Mouse (Mus musculus) urinary bladder, postnatal 36 days (tissue): ENCODE results near the gene Rasgef1b.

Source experiments
- DNase-seq, 2 experiments: peaks; one replicate each; pipeline ENCODE4 v3.0.0; 2022; ENCODE audit warnings: low spot score in 2 of 2, mixed read lengths in 1 of 2

Rasgef1b gene

DNA sequence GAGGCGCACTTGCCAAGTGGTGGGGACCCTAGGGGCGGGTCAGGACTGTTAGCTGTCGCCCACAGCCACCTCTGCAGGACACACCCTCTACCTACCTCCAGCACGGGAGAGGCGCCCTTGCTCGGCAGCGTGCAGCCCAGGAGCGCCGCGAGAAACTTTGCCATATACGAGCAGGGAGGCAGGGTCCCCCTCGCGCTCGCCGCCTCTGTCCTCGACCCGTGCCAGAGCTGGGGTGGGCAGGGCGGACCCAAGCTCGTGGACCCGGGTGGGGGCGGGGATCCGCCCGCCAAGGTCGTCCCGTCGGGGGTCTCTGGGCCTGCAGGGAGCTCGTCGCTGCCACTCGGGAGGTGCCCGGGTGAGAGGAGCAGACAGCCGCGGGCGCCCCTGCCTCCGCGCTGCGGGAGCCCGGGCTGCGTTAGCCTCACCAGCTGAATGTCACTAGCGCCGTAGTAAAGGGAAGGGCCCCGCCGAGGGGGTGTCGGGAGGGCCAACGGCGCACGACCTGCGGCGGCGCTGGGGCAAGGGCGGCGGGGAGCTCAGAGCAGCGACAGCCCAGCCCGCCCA, at the start of gene Rasgef1b:
Gene Rasgef1b, minus strand, starts transcription at position 417 of the 564 bp plus-strand sequence.
- peak; percentile 33 to 54 for DNase-seq

DNA sequence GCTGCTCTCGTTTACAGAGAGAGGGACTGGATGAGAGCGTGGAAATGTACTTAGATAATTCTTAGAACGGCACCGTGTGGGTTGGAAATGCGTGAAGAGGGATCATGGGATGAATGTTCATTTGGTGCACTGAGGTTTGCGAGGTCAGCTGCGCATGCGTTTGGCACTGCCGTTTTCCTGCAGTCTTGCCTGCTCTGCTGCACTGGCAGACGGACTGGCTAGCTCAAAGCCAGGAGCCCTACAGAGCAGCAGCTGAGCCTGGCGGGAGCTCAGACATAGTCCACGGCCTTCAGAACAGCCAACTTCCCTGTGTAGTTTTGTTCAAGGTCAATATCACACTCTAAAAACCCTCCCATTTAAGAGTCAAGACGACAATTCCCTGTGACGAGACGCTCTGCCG, 46.5 kb upstream of the Rasgef1b start:
- no peak for DNase-seq

DNA sequence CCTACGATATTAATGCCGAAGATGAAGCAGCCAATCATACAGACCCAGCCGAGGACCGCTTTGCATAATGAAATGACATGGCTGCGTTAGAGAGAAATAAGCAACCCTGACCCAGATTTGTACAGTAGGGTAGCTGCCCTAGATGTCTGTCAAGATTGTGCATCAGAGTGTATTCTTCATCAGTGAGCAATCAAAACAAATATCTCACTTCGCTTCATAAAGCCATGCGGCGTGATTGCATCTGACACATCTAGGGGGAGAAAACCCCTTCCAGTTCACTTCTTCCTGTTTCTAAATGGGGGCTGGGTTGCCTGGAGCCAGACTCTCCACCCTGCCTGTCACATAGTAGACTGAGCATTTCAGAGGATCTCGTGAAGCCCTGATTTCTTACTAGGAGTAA, 44.4 kb upstream of the Rasgef1b start:
- no peak for DNase-seq

DNA sequence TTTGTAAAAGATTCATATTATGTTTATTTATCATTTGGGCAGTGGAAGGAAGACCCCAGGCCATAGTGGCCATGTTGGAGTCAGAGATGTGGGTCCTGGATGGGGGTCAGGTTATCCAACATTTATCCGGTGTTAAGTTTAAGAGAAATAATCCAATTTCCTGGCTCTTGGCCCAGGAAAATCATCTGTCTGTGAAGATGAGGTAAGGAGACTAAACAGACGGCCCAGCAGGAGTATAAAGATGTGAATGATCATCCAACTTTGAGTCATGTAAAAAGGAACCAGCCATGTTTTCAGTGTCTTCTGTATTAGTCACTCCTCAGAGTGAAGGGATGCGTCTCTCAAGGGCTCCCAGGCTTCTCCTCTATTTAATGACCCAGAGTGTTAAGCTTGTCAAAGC, 35.4 kb upstream of the Rasgef1b start:
- no peak for DNase-seq

DNA sequence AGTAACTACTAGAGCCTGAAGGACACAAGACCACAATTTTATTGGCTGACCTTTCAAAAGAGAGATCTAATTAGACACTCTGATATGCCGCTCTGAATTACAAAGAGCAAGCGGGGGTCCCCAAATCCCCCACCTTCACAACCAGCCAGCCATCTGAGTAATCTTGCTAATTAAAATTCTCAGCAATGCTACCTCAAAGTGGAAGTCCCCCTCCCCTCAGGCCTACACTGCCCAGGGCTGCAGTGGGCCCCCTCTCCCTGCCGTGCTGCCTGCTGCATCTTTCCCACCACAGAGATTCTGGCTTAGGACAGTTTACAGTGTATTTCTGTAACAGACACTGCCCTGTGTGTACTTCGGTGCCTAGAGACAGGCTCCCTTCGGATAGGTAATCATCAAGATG, 30.0 kb upstream of the Rasgef1b start:
- DNase-seq, result no peak

DNA sequence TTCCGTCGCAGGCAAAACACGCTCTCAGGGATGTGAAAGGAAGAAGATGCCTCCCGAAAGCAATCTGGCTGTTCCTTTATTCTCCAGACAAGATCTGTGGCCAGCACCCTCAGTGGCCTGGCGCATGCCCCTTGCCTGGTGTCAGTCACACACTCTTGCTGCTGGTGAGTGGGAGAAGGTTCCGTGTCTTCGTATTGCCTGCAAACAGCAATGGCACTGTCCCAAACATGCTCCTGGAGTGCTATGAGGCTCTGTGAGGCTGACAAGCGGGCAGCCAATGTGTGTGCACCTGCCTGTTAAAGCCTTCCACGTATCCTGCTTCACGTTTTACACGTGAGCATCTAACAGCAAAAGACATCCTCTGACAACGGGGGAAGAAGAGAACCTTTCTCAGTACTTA, 25.0 kb upstream of the Rasgef1b start:
- no peak for DNase-seq

DNA sequence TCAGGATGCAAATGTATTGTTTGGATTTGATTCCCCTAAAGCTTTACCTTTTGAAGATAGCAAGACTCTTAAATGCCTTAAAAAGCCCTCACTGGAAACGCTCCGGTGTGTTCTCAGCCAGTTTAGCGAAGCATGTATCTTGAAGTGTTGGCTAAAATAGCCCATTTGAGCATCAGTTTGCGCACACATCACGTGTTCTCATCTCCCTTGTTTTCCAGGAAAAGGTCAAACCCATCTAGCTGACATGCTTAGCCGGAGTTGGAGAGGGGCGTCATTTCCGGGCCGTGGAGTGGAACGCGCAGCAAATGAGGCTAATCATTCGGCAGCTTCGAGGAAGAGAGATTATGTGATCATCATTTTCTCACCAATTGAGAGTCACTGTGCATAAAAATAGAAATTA, 24.5 kb upstream of the Rasgef1b start:
- no peak for DNase-seq

DNA sequence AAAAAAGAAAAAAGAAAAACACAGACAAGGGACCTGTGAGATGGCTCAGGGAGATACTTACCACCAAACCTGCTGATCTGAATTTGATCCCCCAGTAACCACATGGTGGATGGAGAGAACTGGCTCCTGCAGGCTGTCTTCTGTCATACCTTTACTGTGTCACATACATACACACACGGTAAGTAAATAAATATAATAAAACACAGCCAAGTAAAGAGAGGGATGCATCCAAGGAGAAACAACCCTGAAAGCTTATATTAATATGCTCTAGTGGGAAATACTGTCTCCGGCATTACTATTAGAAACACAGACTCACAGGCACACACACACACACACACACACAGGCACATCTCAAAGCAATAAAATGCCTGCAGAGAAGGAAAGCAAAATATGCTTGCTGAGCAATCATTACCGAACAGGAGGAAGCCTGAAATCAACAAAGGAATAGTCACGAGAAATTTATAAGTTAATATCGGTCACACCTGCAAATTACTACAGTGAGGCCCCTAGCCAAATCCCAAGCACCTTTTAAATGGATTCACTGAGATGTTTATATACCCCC, 23.9 kb upstream of the Rasgef1b start:
- DNase-seq, result no peak

DNA sequence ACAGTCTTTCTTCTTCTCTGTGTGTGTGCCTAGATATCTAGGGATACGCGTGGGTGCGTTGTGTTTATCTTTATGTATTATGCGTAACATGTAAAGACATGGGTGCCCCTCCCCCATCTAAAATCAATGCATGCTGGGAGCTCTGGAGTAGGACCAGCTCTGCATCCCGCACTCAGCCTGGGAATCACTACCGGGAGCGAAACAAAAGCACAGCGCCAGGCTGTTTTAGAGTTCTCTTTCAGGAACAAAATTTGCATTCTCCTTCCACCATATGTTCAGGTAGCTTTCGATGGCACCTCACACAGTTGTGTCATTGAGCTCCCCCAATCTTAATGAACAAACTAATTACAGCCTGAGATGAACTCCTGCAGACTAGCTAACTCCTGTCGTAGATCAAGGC, 19.6 kb upstream of the Rasgef1b start:
- DNase-seq, result no peak

DNA sequence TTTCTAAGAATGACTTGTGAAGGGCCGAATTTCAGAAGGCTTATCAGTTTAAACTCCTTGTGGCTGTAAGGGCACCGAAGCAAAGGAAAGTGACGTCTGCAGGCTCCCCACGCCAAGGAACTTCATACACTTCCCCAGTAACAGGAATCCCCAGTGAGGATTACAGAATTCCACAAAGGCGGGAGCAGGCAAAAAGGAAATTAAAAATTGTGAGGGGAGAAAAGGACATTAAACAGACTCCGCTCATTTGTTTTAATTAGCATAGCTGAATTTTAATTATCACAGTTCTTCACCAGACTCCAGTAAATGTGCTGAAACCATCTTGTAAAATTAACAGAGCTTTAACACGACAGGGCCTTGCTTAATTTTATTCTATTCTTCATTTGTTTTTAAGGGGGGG, 17.2 kb upstream of the Rasgef1b start:
- DNase-seq, result no peak

DNA sequence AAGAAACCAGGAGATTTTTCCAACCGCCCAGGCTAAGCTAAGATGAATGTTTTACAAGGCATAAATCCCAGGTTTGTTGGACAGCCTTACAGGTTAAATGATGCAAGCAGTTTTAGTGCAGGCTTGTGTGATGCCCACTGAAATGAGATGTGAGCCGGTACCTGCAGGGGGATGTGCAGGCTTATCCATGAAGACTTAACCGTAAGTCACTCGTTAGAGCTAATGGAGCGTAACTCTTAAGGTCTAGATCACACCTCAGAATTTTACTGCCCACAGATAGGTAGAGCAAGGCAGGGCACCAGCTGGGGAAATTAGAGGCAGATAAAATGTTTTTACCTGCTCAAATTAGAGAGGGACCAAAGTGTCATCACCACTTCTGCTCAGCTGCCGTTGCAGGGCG, 14.0 kb upstream of the Rasgef1b start:
- no peak for DNase-seq

DNA sequence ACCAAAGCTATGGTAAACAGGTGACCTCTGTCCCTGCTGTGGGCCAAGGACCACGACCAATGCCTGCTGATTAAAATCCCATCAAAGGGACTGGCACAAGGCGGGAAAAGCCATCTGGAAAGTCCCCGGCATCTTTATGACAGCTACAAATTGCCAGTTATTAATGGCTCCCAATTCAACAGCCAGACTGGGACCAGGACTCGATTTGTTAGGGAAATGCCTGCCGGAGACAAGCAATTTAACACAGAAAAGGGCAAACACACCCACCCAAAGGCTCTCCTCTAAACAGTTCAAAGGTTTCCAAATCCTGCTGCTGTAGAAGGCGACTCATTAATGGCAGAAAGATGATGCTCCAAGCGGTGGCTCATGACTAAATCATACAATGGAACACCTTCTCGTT, 13.2 kb upstream of the Rasgef1b start:
- no peak for DNase-seq

DNA sequence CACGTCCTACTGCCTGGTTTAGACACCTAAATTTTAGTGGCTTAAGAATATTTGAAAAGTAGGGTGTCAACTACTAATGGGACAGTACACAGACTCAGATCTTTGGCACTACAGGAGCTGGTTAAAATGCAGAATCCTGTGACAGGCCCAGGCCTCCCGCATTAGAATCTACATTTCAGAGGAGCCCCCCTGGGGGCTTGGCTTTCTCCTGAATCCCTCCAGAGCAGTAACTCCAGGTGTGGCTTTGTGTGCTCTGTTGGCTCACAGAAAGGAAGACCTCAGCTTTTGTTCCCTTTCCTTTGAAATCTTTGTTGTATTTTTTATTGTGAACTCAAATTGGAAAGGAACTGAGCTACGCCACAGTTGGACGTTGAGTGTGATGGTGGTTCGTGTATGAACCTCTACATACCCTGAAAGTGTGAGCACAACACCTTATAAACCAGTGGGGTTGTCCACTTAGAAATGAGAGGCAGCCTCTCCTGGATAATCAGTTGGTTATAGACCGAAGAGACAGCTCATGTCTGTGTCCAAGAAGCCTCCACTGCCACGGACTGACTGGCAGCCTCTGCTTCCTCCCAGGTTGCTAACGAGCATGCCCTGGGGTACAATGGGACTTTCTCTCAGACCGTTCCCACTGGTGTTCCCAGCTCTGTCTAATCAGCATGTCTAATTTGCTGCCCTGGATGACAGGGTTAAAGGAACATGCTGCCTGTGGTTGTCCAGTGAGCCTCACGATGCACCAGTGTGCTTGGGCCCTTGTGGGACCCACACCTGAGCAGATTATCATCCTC, 9.3 kb upstream of the Rasgef1b start:
- no peak for DNase-seq

DNA sequence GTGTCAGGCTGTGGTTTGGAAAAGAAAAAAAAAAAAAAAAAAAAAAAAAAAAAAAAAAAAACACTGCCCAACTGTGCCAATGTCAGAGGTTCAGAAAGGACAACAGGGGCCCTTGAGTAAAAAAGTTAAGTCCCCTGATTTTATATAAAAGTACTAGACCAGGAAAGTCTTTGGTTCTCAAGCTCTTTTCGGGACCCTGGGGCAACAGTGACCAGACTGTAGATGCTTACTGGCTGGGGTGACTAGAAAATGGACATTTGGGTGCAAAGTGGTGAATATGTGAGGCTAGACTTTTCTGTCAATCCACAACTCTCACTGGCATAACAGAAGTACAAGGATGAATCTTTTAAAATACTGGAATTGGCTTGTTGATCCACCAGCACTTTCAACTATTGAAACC, 1.1 kb upstream of the Rasgef1b start:
- DNase-seq, result no peak

DNA sequence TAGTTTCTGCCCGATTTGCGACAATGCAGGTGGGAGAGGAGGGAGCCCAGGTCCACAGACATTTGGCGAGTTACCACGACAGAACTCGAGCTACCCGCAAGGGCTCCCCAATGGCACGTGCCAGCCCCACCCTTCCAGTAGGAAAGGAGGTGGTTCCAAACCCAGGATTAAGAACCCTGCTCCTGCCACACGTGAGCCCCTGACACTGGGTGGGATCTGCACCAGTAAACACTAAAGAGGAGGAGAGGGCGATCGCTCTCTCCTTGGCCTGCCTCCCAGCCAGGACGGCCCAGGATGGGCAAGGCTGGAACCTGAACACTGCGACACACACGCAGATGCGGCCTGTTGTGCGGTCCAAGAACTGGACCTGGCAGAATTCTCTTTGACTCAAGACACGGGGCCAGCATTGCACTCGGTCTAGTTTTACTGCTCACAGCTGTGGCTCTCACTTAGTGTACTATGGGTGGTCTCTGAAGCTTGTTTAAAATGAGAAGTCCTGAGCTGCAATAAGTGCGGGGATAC, 557 bp upstream of the Rasgef1b start:
- no peak for DNase-seq

DNA sequence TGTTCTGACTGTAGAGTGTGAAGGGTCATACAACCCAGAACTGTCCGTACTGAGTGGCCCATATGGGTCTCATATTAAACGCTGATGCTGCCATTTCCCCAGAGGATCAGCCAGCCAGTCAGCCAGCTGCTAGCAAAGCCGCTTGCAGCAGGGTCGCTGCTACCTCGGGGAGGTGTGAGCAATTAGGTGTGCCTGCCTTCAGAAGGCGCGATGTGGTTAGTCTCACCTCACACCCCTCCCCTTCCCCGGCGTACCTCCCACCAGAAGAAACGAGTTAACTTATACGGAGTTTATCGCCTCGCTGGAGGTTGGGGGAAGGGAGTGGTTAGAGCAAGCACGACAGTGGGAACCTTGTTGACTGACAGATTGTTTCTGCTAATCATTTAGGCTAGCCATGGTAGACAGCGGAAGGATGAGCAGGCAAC, 826 bp downstream of the Rasgef1b start:
- no peak for DNase-seq

DNA sequence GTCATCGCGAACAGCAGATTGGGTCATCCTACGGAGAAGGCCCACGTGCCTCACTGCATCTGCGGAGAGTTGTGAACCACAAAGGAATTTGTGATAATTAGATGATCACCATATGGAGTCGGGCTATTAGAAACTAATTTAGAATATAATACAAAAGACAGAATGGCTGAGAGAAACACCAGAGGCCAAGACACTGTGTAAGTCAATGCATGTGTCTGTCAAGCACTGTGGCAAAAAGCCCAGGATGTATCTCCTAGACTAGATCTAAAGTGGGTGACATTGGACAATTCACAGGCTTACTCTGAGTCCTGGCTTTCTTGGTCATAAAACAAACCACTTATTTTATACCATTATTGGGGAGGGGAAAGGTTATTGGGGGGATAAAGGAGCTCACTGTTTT, 4.9 kb downstream of the Rasgef1b start:
- no peak for DNase-seq

DNA sequence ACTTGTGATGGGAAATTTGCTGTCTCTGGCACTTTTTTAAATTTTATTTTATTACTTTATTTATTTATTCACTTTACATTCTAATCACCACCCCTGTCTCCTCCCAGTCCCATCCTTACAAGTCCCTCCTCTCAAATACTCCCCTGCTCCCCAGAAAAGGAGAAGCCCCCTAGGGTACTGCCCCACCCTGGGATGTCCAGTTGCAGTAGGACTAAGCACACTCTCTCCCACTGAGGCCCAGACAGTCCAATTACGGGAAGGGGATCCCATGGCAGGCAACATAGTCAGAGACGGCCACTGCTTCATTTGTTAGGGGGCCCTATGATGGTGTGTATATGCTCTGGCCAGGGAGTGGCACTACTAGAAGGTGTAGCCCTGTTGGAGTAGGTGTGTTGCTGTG, 6.6 kb downstream of the Rasgef1b start:
- DNase-seq, result no peak

DNA sequence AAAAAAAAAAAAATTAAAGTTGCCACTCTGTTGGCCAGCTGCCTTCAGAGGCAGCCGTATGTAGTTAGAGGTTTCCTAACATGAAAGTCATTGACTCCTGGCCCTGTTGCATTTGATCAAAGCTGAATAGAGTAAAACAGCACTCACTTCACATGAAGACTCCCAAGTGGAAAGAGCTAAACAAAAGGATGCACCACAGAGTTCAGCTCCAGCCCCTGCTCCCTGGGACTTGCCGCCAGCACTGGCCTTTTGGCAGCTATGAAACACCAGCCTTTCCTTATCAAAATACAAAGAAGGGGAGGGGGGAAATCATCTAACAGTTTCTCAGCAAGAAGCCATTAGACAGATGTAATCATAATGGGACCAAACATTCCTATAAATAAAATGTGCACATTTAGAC, 8.3 kb downstream of the Rasgef1b start:
- no peak for DNase-seq

DNA sequence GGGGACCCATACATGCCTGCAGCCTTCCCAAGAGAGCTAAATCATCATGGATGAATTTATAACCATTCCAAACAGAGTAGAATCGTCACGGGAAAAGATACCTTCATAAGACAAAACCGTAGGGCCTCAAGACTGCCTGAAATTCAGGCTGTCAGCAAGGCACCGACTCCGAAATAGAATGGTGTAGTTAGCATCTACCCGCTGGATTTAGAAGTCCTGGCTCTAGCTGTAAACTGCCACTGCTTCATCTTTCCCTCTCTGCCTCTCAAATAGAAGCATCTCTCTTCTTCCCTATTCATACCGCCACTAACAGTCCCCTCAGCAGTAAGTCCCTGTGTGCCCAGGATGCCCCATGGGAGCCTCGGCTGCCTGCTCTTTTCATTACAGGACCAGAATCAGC, 10.9 kb downstream of the Rasgef1b start:
- no peak for DNase-seq

DNA sequence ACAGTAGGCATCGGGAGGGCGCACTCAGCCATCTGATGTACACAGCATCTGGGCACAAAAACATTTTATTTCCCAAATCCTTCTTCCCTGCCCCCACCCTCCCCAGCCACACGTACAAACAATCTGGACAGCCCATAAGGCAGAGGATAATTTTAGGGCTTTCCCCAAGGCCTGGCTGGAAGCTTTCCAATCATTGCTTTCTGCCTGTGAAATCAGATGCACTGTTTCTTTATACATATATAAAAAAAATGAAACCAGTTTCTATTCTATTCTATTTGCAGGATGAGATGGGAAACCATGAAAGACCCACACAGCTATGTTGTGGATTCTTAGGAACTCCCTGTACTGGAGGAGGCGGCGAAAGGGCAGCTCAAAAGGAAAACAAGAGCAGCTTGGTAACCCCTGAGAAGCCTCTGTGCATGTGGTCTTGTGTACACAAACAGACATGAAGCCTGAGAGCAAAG, 13.6 kb downstream of the Rasgef1b start:
- DNase-seq, result no peak

DNA sequence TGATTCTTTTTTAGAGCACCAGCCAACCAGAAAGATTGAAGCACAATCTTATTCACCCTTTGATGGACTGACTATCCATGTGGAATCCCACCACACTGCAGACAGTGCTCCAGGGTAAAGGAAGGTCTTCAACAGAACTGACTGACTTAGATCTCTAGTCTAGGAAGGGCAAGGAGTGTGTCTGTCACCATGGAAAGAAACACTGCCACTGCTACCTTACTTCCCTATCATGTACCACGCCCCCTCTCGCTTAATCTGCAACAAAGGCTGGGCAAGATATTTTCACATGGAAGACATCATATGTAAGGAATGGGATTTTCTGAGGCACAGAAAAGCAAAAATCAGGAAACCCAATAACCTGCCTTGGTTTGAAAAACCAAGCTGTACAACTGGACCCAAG, 16.9 kb downstream of the Rasgef1b start:
- no peak for DNase-seq

DNA sequence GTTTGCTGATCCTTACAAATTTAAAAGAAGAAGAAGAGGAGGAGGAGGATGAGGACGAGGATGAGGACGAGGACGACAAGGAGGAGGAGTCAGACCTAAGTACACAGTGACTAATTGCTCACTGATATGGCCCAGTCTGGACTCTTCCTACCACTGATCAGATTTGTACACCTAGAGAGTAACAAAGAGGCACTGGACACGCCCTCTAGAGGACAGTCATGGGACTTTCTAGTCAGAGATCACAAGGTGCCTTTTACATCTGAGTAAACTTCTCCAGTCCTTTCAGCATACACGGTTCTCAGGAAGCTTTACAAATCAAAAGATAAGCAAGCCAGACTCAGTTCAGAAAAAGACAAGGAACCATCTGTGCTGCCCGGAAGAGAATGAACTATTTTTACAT, 20.2 kb downstream of the Rasgef1b start:
- no peak for DNase-seq
